Mouse (Mus musculus) kidney, postnatal 0 days (tissue): ENCODE measurements around the gene Mia3. TPM values are rescaled to one million over a fixed set of nuclear protein-coding genes. Genes with fewer than 3 reads are reported as not detected.
"Not testable (repeated sequence)": the region's sequence is repeated elsewhere in the genome, so short reads cannot be mapped to it uniquely, and the experiment has no call there.

Experiments used
- ATAC-seq: fragments of 200-750 bp; cut with Nextera tagmentation; replicated peaks from 2 replicates; pipeline ENCODE4 v1.8.0; 2017; ENCODE audit warnings: low read depth, moderate number of reproducible peaks, moderate TSS enrichment, moderate library complexity; ENCODE audit not compliant: low FRiP score
- DNase-seq: peaks from one replicate; pipeline ENCODE4 v3.0.0-alpha.2; 2016; ENCODE audit warnings: low spot score
- H3K27ac ChIP-seq: fragments of 300-500 bp; sonication (generic); 2 replicates; pipeline ENCODE4 v1.5.1; 2014; ENCODE audit warnings: mild to moderate bottlenecking
- H3K27me3 ChIP-seq: fragments of 300-500 bp; sonication (generic); 2 replicates; pipeline ENCODE4 v1.6.1; 2014; ENCODE audit warnings: low read length, mixed read lengths; ENCODE audit not compliant: insufficient read depth
- H3K36me3 ChIP-seq: fragments of 300-500 bp; sonication (generic); 2 replicates; pipeline ENCODE4 v1.6.1; 2014; ENCODE audit warnings: low read length, mixed read lengths; ENCODE audit not compliant: insufficient read depth
- H3K4me1 ChIP-seq: fragments of 300-500 bp; sonication (generic); replicated peaks from 2 replicates; pipeline ENCODE4 v1.6.1; 2014; ENCODE audit warnings: antibody characterized with exemption, low read length, mixed read lengths; ENCODE audit not compliant: insufficient read depth
- H3K4me2 ChIP-seq: fragments of 300-500 bp; sonication (generic); 2 replicates; pipeline ENCODE4 v1.6.1; 2014; ENCODE audit warnings: mild to moderate bottlenecking, low read length, moderate library complexity, mixed read lengths
- H3K4me3 ChIP-seq: fragments of 300-500 bp; sonication (generic); replicated peaks from 2 replicates; pipeline ENCODE4 v1.5.1; 2014; ENCODE audit warnings: low read depth, low read length
- H3K9ac ChIP-seq: fragments of 300-500 bp; sonication (generic); 2 replicates; pipeline ENCODE4 v1.6.1; 2014; ENCODE audit warnings: low read depth, low read length
- H3K9me3 ChIP-seq: fragments of 300-500 bp; sonication (generic); replicated peaks from 2 replicates; pipeline ENCODE4 v1.6.1; 2016; ENCODE audit warnings: low read length, inconsistent platforms, mixed read lengths
- CTCF ChIP-seq: IDR thresholded peaks from 2 replicates; pipeline ENCODE4 v1.5.1; 2016; ENCODE audit warnings: antibody characterized with exemption, low read depth, mild to moderate bottlenecking, moderate library complexity
- WGBS: fragments of 180-500 bp; shearing (Covaris S2); extraction: QIAGEN DNeasy Blood & Tissue Kit; methylation state at CpG from one replicate; pipeline ENCODE4 v1.1.7; 2014; 5-methylcytosine and 5-hydroxymethylcytosine counted together
- polyA plus RNA-seq: library from polyadenylated mRNA; unstranded; fragments of >200 nt; fragmentation: Nextera tagmentation; extraction: Ambion mirVana; gene quantifications from 2 replicates; pipeline ENCODE4 v1.2.1, GENCODE M21; 2015

Mia3 gene
- polyA plus RNA-seq, 1 experiment from 2014 or later: 60.8 TPM

GRCm38 (mm10) chr1:183323923-183324322 lies 45.4 kb downstream of the Mia3 start:
- H3K27me3 ChIP-seq: no peaks in the 10 kb centered on the region
- no peak overlapping the region for H3K27ac ChIP-seq
- H3K4me1 ChIP-seq: no peaks in the 10 kb centered on the region
- no peak overlapping the region for H3K4me2 ChIP-seq
- H3K4me3 ChIP-seq: no peak overlapping the region
- 99% methylated on average over 2 of the region's 2 CpGs for WGBS
- ATAC-seq (no peak), DNase-seq (no peak)
- no peak overlapping the region for H3K9ac ChIP-seq
- H3K9me3 ChIP-seq: no peaks in the 10 kb centered on the region
- peaks cover 39% of the 10 kb centered on the region for H3K36me3 ChIP-seq
- TF ChIP-seq CTCF: no peak

GRCm38 (mm10) chr1:183322496-183322895 lies 46.9 kb downstream of the Mia3 start:
- not testable (repeated sequence) for H3K4me2 ChIP-seq, H3K27me3 ChIP-seq, H3K27ac ChIP-seq, DNase-seq, ATAC-seq, H3K9me3 ChIP-seq, H3K9ac ChIP-seq, H3K4me3 ChIP-seq, H3K4me1 ChIP-seq
- 80% methylated on average over 5 of the region's 5 CpGs for WGBS
- peaks cover 34% of the 10 kb centered on the region for H3K36me3 ChIP-seq

- Histone ChIP-seq H3K27me3 (no peaks in the 10 kb centered on the region), H3K36me3 (peaks cover 28% of the 10 kb centered on the region)
- 81% methylated on average over 3 of the region's 3 CpGs for whole genome bisulfite sequencing
Measured at GRCm38 (mm10) chr1:183320708-183321107, 48.6 kb downstream of the Mia3 start.

GRCm38 (mm10) chr1:183315783-183316182 lies 53.6 kb downstream of the Mia3 start:
- Histone ChIP-seq H3K4me2 (no peak overlapping the region), H3K27me3 (no peaks in the 10 kb centered on the region), H3K9me3 (no peaks in the 10 kb centered on the region), H3K27ac (no peak overlapping the region), H3K9ac (no peak overlapping the region), H3K4me1 (no peaks in the 10 kb centered on the region), H3K36me3 (peaks cover 32% of the 10 kb centered on the region), H3K4me3 (no peak overlapping the region)
- ATAC-seq (no peak), DNase-seq (no peak)
- peak; percentile 22; the same call in 1 of the 2 replicates for TF ChIP-seq CTCF
- 88% methylated on average over 2 of the region's 2 CpGs for WGBS

More at GRCm38 (mm10) chr1:183320708-183321107, 48.6 kb downstream of the Mia3 start:
- no peak for TF ChIP-seq CTCF
- H3K27ac ChIP-seq: no peak overlapping the region
- DNase-seq: no peak
- H3K4me1 ChIP-seq: no peaks in the 10 kb centered on the region
- H3K9ac ChIP-seq: no peak overlapping the region
- no peaks in the 10 kb centered on the region for H3K9me3 ChIP-seq
- no peak for ATAC-seq
- no peak overlapping the region for H3K4me3 ChIP-seq
- no peak overlapping the region for H3K4me2 ChIP-seq

- Histone ChIP-seq H3K9me3 (no peaks in the 10 kb centered on the region), H3K27me3 (no peaks in the 10 kb centered on the region), H3K9ac (no peak overlapping the region), H3K27ac (no peak overlapping the region), H3K4me3 (no peak overlapping the region), H3K4me1 (no peaks in the 10 kb centered on the region), H3K36me3 (peaks cover 19% of the 10 kb centered on the region), H3K4me2 (no peak overlapping the region)
- DNase-seq: no peak
- no peak for ATAC-seq
- 89% methylated on average over 2 of the region's 2 CpGs for WGBS
- TF ChIP-seq CTCF: no peak
Measured at GRCm38 (mm10) chr1:183312076-183312475, 57.3 kb downstream of the Mia3 start.

GRCm38 (mm10) chr1:183309601-183310000 lies 59.8 kb downstream of the Mia3 start:
- not testable (repeated sequence) for H3K4me1 ChIP-seq, H3K9me3 ChIP-seq, H3K36me3 ChIP-seq, H3K4me3 ChIP-seq, H3K27ac ChIP-seq, DNase-seq, H3K4me2 ChIP-seq, H3K9ac ChIP-seq, H3K27me3 ChIP-seq, ATAC-seq
- 89% methylated on average over 2 of the region's 2 CpGs for WGBS

- DNase-seq (no peak), ATAC-seq (no peak)
- 97% methylated on average over 1 of the region's 1 CpGs for WGBS
- Histone ChIP-seq H3K4me2 (no peak overlapping the region), H3K4me3 (no peak overlapping the region), H3K4me1 (no peaks in the 10 kb centered on the region), H3K27me3 (no peaks in the 10 kb centered on the region), H3K9me3 (no peaks in the 10 kb centered on the region), H3K9ac (no peak overlapping the region), H3K27ac (no peak overlapping the region), H3K36me3 (0 out of 2 replicates have a peak, but pooled peaks cover 4% of the 10 kb centered on the region)
- TF ChIP-seq CTCF: no peak
Measured at GRCm38 (mm10) chr1:183308476-183308875, 60.9 kb downstream of the Mia3 start.
